Mouse (Mus musculus): ENCODE data around the gene Arhgef7. TPM values are rescaled to one million over a fixed set of nuclear protein-coding genes. Genes with fewer than 3 reads are reported as not detected.

Gene Arhgef7
- total RNA-seq, 1 experiment = 33.0 TPM

GRCm38 (mm10) chr8:11757568-11758481 is 30.3 kb downstream of the Arhgef7 start:
- peak overlapping the region; percentile 63; the same call in 1 of the 2 replicates for H3K27ac ChIP-seq (ENCODE audit: insufficient read depth, low read depth, low read length, poor library complexity, severe bottlenecking)
- TF ChIP-seq ZNF384 (IDR thresholded peaks at IDR 0.05; ENCODE audit: low read depth, low read length) = no peak
- TF ChIP-seq HCFC1 (IDR thresholded peaks at IDR 0.05; ENCODE audit: borderline replicate concordance, insufficient read depth, low read length) = peak; percentile 81
- H3K36me3 ChIP-seq (ENCODE audit: control insufficient read depth, insufficient read depth, low read length, poor library complexity, severe bottlenecking) = peaks cover under 1% of the 10 kb centered on the region; the same call in 1 of the 2 replicates
- H3K4me3 ChIP-seq (ENCODE audit: insufficient read depth in 1 of 2, low read depth in 1 of 2, low read length in 2 of 2, poor library complexity in 1 of 2, severe bottlenecking in 1 of 2) = peak overlapping the region; percentile 95 to 97
- peak overlapping the region; percentile 96 for H3K9ac ChIP-seq (ENCODE audit: insufficient read depth, low read depth, low read length, poor library complexity, severe bottlenecking)
- no peaks in the 10 kb centered on the region for H3K9me3 ChIP-seq (ENCODE audit: control insufficient read depth, insufficient read depth, low read depth, low read length)
- peaks cover 0 to 2% of the 10 kb centered on the region in 2 experiments; a peak in 2 of 4 replicates for H3K4me1 ChIP-seq (ENCODE audit: control insufficient read depth in 2 of 2, insufficient read depth in 2 of 2, low read length in 2 of 2, poor library complexity in 1 of 2)
- in situ Hi-C loops (cut with MboI; ENCODE audit: low sequenced_read_pairs in 2 of 2, unreplicated experiment in 2 of 2) = no loop called here
- peak; percentile 75 for DNase-seq (ENCODE audit: low read depth, low spot score)

GRCm38 (mm10) chr8:11758482-11759281 is 31.2 kb downstream of the Arhgef7 start:
- Histone ChIP-seq H3K4me3 (ENCODE audit: insufficient read depth in 1 of 2, low read depth in 1 of 2, low read length in 2 of 2, poor library complexity in 1 of 2, severe bottlenecking in 1 of 2) (peak overlapping the region; percentile 95 to 97), H3K9me3 (ENCODE audit: control insufficient read depth, insufficient read depth, low read depth, low read length) (no peaks in the 10 kb centered on the region), H3K4me1 (ENCODE audit: control insufficient read depth in 2 of 2, insufficient read depth in 2 of 2, low read length in 2 of 2, poor library complexity in 1 of 2) (peaks cover 0 to 2% of the 10 kb centered on the region in 2 experiments; a peak in 2 of 4 replicates), H3K27ac (ENCODE audit: insufficient read depth, low read depth, low read length, poor library complexity, severe bottlenecking) (no peak overlapping the region), H3K9ac (ENCODE audit: insufficient read depth, low read depth, low read length, poor library complexity, severe bottlenecking) (peak overlapping the region; percentile 83), H3K36me3 (ENCODE audit: control insufficient read depth, insufficient read depth, low read length, poor library complexity, severe bottlenecking) (peaks cover 2% of the 10 kb centered on the region; the same call in 1 of the 2 replicates)
- DNase-seq (ENCODE audit: low read depth, low spot score) = no peak
- in situ Hi-C loops (cut with MboI; ENCODE audit: low sequenced_read_pairs in 2 of 2, unreplicated experiment in 2 of 2) = no loop called here
- no peak for TF ChIP-seq HCFC1 (IDR thresholded peaks at IDR 0.05; ENCODE audit: borderline replicate concordance, insufficient read depth, low read length)
- TF ChIP-seq MAFK (IDR thresholded peaks at IDR 0.05; ENCODE audit: insufficient read depth, low read depth, low read length) = no peak

GRCm38 (mm10) chr8:11761551-11761950 is 34.0 kb downstream of the Arhgef7 start:
- H3K9ac ChIP-seq (ENCODE audit: insufficient read depth, low read depth, low read length, poor library complexity, severe bottlenecking) = no peak overlapping the region
- H3K9me3 ChIP-seq (ENCODE audit: control insufficient read depth, insufficient read depth, low read depth, low read length) = no peaks in the 10 kb centered on the region
- peaks cover 0 to 2% of the 10 kb centered on the region in 2 experiments; a peak in 2 of 4 replicates for H3K4me1 ChIP-seq (ENCODE audit: control insufficient read depth in 2 of 2, insufficient read depth in 2 of 2, low read length in 2 of 2, poor library complexity in 1 of 2)
- no peak for TF ChIP-seq ZNF384 (IDR thresholded peaks at IDR 0.05; ENCODE audit: low read depth, low read length)
- no peak for TF ChIP-seq MAFK (IDR thresholded peaks at IDR 0.05; ENCODE audit: insufficient read depth, low read depth, low read length)
- no peak for TF ChIP-seq HCFC1 (IDR thresholded peaks at IDR 0.05; ENCODE audit: borderline replicate concordance, insufficient read depth, low read length)
- TF ChIP-seq ZC3H11A (IDR thresholded peaks at IDR 0.05; ENCODE audit: borderline replicate concordance, low read depth, low read length) = no peak
- no peak for TF ChIP-seq CHD2 (IDR thresholded peaks at IDR 0.05; ENCODE audit: low read depth, low read length)
- H3K27ac ChIP-seq (ENCODE audit: insufficient read depth, low read depth, low read length, poor library complexity, severe bottlenecking) = no peak overlapping the region
- no peak for DNase-seq (ENCODE audit: low read depth, low spot score)
- no peak overlapping the region for H3K4me3 ChIP-seq (ENCODE audit: insufficient read depth in 1 of 2, low read depth in 1 of 2, low read length in 2 of 2, poor library complexity in 1 of 2, severe bottlenecking in 1 of 2)
- in situ Hi-C loops (cut with MboI; ENCODE audit: low sequenced_read_pairs in 2 of 2, unreplicated experiment in 2 of 2) = no loop called here
- peaks cover 2% of the 10 kb centered on the region; the same call in 1 of the 2 replicates for H3K36me3 ChIP-seq (ENCODE audit: control insufficient read depth, insufficient read depth, low read length, poor library complexity, severe bottlenecking)

GRCm38 (mm10) chr8:11762048-11762447 is 34.5 kb downstream of the Arhgef7 start:
- H3K36me3 ChIP-seq (ENCODE audit: control insufficient read depth, insufficient read depth, low read length, poor library complexity, severe bottlenecking) = peaks cover 2% of the 10 kb centered on the region; the same call in 1 of the 2 replicates
- H3K27ac ChIP-seq (ENCODE audit: insufficient read depth, low read depth, low read length, poor library complexity, severe bottlenecking) = no peak overlapping the region
- H3K9me3 ChIP-seq (ENCODE audit: control insufficient read depth, insufficient read depth, low read depth, low read length) = no peaks in the 10 kb centered on the region
- H3K4me1 ChIP-seq (ENCODE audit: control insufficient read depth in 2 of 2, insufficient read depth in 2 of 2, low read length in 2 of 2, poor library complexity in 1 of 2) = peaks cover 0 to 2% of the 10 kb centered on the region in 2 experiments; a peak in 2 of 4 replicates
- H3K4me3 ChIP-seq (ENCODE audit: insufficient read depth in 1 of 2, low read depth in 1 of 2, low read length in 2 of 2, poor library complexity in 1 of 2, severe bottlenecking in 1 of 2) = no peak overlapping the region
- TF ChIP-seq ZNF384 (IDR thresholded peaks at IDR 0.05; ENCODE audit: low read depth, low read length) (no peak), HCFC1 (IDR thresholded peaks at IDR 0.05; ENCODE audit: borderline replicate concordance, insufficient read depth, low read length) (no peak), CHD2 (IDR thresholded peaks at IDR 0.05; ENCODE audit: low read depth, low read length) (no peak), ZC3H11A (IDR thresholded peaks at IDR 0.05; ENCODE audit: borderline replicate concordance, low read depth, low read length) (no peak), MAFK (IDR thresholded peaks at IDR 0.05; ENCODE audit: insufficient read depth, low read depth, low read length) (no peak)
- H3K9ac ChIP-seq (ENCODE audit: insufficient read depth, low read depth, low read length, poor library complexity, severe bottlenecking) = no peak overlapping the region
- in situ Hi-C loops (cut with MboI; ENCODE audit: low sequenced_read_pairs in 2 of 2, unreplicated experiment in 2 of 2) = no loop called here
- no peak for DNase-seq (ENCODE audit: low read depth, low spot score)
